Mouse (Mus musculus) liver, adult 2 months (tissue): Measurements from ENCODE around the gene Olfr1025-ps1.

Source experiments
- CTCF ChIP-seq: fragments of 200-500 bp; IDR thresholded peaks from 2 replicates; pipeline ENCODE4 v1.5.1; 2011; ENCODE audit warnings: low read depth, low read length, control low read depth
- POLR2A ChIP-seq: fragments of 200-500 bp; IDR thresholded peaks from 2 replicates; pipeline ENCODE4 v1.6.1; 2011; ENCODE audit warnings: low read length, control low read depth; ENCODE audit not compliant: insufficient read depth; ENCODE audit errors: extremely low read depth

DNA sequence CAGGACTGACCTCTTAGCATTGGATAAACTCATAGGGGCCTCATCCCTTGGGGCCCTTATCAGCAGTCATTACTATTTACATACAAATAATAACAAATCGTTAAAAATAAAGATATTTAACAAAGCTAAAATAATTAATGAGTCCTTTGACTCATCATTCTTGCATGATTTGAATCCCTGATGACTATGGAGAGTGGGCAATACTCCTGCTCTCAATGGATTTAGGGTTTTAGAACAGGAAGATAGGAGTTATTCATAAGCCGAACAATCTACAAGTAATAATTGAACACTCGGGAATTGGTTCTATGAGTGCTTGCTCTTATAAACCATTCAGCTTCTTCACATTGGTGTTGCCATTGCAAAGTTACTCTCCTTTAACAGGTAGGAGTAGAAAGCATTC is 6.3 kb downstream of the Olfr1025-ps1 start, which contains the start of gene Olfr1026:
- TF ChIP-seq POLR2A (no peak), CTCF (no peak)
